Mouse (Mus musculus) ES-Bruce4 (cell line): Measurements from ENCODE around the gene Klhl22.

ENCODE experiments used
- CTCF ChIP-seq: IDR thresholded peaks from one replicate; pipeline ENCODE4 v1.8.1; 2011; ENCODE audit warnings: low read depth, low read length
- POLR2A ChIP-seq: IDR thresholded peaks from one replicate; pipeline ENCODE4 v1.8.1; 2011; ENCODE audit warnings: low read length; ENCODE audit not compliant: insufficient read depth

DNA sequence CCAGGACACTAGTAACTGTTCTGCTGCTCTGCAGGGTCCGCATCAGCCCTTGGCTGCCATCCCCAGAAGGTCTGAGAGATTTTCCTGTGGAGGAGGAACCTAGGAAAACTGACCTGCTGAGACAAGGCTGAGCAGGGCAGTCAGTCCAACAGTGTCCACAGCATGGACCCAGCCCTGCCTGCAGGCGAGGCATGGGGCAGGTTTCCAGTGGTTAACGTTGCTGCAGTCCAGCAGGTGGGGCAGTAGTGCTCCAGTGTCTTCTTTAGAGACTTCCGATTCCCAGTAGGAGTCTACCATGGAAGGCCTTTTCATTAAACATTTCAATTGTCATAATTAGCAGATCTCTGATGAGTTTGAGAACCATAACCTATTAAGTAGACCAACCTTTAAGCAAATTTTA lies 16.1 kb upstream of the Klhl22 start:
- TF ChIP-seq CTCF (peak; percentile 57), POLR2A (no peak)
